Mouse (Mus musculus): ENCODE measurements around the gene Eef1akmt1.

DNA sequence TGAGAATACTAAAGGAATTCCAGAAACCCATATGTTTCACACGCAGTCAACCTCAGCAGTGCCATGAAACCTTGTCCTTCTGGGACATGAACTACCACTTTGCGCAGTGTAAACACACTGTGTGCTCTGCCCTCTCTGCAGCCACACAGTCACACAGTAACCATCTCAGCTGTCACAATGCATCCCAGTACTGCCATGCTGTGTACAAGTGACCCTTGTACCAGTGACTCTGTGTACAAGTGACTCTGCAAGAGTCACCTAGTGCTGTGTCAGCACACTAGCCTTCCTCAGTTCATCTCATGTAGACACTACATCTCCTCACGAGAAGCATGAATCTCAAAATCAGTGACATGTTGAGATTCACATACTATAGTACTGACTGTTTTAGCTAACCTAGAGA lies 38.8 kb downstream of the Eef1akmt1 start:
- TF ChIP-seq CTCF (IDR thresholded peaks at IDR 0.05; ENCODE audit: low read depth, low read length) (no peak), TAL1 (conservative IDR thresholded peaks at IDR 0.05; ENCODE audit: low read depth, low read length) (no peak), GATA2 (IDR thresholded peaks at IDR 0.05; ENCODE audit: borderline replicate concordance, low read depth, low read length) (no peak), GATA1 (IDR thresholded peaks at IDR 0.05; ENCODE audit: borderline replicate concordance, low read length) (no peak), POLR2AphosphoS5 (IDR thresholded peaks at IDR 0.05; ENCODE audit: insufficient replicate concordance, low read depth, low read length) (no peak)

Data from G1E (cell line).